Mouse (Mus musculus): ENCODE results near the gene Dcxr. TPM values are rescaled to one million over a fixed set of nuclear protein-coding genes. Genes with fewer than 3 reads are reported as not detected.
"Not testable (repeated sequence)": the region's sequence is repeated elsewhere in the genome, so short reads cannot be mapped to it uniquely, and the experiment has no call there.

Dcxr gene
- 8.6 and 11.8 TPM in 2 replicates for polyA plus RNA-seq (2012; rRNA removed)

DNA sequence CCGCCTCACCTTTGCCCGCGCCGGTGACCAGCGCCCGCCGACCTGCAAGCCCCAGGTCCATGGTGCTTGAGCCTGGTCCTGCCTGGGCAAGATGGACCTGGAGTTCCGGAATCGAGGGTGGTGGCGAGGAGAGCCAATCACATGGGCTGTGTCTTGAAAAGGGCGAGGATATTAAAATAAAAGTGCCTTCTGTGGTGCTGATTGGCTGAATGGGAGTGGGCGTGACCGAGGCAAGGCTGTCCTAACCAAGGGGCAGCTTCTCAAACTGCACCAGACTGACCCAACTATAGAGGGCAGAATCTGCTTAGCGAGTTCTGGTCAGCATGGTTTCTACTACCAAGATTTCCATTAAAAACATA lies at the start of gene Dcxr:
Gene Dcxr, minus strand, starts transcription at position 113 of the 359 bp plus-strand sequence.
- DNase-seq (ENCODE audit: low read depth), result peak; percentile 89
- no peak for TF ChIP-seq POLR2A (IDR thresholded peaks at IDR 0.05; ENCODE audit: borderline replicate concordance, extremely low read depth, insufficient read depth, insufficient read length, poor library complexity, severe bottlenecking)
- peak; percentile 24; the same call in 1 of the 2 replicates for TF ChIP-seq CTCF (IDR thresholded peaks at IDR 0.05; ENCODE audit: borderline replicate concordance, extremely low read depth, insufficient read depth, insufficient read length)

DNA sequence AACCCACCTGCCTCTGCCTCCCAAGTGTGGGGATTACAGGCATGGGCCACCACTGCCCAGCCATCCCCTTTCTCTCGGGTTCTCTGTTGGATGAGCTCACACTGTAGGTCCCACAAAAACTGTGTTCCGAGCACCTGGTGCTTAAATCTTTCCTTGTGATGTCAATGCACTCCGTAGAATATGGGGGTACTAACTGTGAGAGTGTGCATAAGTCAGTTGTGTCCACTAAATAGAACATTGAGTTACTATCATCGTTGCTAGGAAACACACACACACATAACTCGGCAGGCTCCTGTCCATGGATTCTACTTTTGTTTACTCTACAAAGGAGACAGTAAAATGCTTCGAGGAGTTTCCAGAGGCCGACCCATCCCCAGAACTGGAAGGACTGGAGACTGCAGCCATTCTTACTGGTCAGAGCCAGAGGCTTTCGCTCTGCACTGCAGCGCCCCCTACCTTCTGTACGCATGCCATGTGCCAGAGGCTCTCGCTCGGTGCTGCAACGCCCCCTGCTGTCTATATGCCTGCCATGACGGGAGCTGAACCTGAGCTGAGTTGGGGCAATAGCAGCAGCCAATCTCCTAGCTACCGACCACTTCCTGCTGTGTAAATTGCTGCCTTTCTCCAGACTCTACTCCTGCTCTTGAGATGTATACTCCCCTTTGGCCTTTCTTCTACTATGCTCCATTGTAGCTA lies 48.8 kb upstream of the Dcxr start:
- TF ChIP-seq CTCF (IDR thresholded peaks at IDR 0.05; ENCODE audit: borderline replicate concordance, extremely low read depth, insufficient read depth, insufficient read length) (peak; percentile 100), POLR2A (IDR thresholded peaks at IDR 0.05; ENCODE audit: borderline replicate concordance, extremely low read depth, insufficient read depth, insufficient read length, poor library complexity, severe bottlenecking) (no peak)
- DNase-seq (ENCODE audit: low read depth), result peak; percentile 94

DNA sequence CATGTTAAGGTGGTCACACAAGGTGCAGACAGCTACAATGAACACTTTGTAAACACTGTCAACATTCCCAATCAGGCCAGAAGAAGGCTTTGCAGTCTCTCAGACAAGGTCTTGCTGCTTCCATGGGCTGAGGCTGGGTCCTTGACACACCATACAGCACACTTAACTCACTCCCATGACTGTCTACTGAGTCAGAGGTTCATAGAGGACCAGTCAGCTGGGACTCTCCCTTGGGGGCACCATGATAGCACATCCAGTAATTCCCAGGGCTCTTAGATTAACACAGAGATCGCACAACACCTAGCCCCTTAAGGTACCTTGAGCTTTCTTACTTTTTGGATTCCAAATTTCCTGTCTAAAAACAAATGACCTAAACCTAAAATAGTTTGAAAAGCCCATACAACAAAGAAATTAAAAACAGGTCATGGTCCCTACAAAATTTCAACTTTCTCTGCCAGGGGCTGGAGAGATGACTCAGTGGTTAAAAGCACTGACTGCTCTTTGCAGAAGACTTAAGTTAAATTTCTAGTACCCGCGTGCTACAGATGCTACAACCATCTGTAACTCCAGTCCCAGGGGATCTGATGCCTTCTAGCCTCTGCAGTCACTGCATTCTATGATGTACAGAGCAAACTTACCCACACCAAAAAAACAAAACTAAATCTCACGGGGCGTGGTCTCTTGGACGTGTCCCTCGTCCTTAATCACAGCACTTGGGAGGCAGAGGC lies 46.5 kb upstream of the Dcxr start:
- no peak for DNase-seq (ENCODE audit: low read depth)
- no peak for TF ChIP-seq POLR2A (IDR thresholded peaks at IDR 0.05; ENCODE audit: borderline replicate concordance, extremely low read depth, insufficient read depth, insufficient read length, poor library complexity, severe bottlenecking)
- TF ChIP-seq CTCF (IDR thresholded peaks at IDR 0.05; ENCODE audit: borderline replicate concordance, extremely low read depth, insufficient read depth, insufficient read length), result no peak

DNA sequence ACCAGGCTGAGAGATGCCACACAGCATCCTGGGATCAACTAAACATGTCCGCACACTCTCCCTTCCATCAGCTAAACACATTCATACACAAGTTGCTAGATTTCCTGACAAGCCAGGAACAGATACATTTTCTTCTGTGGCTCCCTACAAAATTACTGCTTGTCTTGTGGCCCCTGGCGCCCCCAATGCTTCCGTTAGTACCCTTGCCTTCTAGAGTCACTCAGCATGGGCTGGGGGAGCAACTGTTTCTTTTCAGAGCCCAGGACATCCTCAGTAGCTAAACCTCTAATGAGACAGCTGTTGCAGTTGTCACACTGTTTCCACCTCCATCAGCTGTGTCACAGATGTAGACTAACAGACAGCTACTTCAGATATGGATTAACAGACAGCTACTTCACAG lies 45.7 kb upstream of the Dcxr start:
- no peak for TF ChIP-seq CTCF (IDR thresholded peaks at IDR 0.05; ENCODE audit: borderline replicate concordance, extremely low read depth, insufficient read depth, insufficient read length)
- no peak for TF ChIP-seq POLR2A (IDR thresholded peaks at IDR 0.05; ENCODE audit: borderline replicate concordance, extremely low read depth, insufficient read depth, insufficient read length, poor library complexity, severe bottlenecking)
- DNase-seq (ENCODE audit: low read depth), result no peak

DNA sequence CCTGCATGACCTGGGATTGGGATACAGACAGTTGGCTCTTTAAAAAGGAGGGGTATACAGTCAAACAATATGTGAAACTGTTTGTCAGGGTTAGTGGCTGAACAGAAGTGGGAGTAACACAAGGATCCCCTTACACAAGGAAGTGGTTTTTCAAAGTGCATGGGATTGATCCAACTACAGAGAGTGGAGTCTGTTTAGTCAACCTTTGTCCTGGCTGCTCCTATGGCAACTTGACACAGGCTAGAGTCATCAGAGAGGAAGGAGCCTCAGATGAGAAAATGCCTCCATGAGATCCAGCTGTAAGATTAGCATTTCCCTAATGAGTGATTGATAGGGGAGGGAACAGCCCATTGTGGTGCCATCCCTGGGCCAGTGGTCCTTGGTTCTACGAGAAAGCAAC lies 41.1 kb upstream of the Dcxr start:
- no peak for DNase-seq (ENCODE audit: low read depth)
- no peak for TF ChIP-seq CTCF (IDR thresholded peaks at IDR 0.05; ENCODE audit: borderline replicate concordance, extremely low read depth, insufficient read depth, insufficient read length)

DNA sequence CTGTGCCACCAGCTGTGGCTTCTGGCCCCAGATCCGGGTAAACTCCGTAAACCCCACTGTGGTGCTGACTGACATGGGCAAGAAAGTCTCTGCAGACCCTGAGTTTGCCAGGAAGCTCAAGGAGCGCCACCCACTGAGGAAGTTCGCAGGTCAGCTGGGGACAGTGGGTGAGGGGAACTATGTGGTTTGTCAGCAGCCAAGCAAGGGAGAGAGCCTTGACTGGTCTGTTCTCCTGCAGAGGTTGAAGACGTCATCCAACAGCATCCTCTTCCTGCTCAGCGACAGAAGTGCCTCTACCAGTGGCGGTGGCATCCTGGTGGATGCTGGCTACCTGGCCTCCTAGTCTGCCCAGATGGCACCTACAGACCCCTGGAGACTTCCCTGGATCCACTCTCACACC lies 39.9 kb upstream of the Dcxr start:
- not testable (repeated sequence) for DNase-seq (ENCODE audit: low read depth)

DNA sequence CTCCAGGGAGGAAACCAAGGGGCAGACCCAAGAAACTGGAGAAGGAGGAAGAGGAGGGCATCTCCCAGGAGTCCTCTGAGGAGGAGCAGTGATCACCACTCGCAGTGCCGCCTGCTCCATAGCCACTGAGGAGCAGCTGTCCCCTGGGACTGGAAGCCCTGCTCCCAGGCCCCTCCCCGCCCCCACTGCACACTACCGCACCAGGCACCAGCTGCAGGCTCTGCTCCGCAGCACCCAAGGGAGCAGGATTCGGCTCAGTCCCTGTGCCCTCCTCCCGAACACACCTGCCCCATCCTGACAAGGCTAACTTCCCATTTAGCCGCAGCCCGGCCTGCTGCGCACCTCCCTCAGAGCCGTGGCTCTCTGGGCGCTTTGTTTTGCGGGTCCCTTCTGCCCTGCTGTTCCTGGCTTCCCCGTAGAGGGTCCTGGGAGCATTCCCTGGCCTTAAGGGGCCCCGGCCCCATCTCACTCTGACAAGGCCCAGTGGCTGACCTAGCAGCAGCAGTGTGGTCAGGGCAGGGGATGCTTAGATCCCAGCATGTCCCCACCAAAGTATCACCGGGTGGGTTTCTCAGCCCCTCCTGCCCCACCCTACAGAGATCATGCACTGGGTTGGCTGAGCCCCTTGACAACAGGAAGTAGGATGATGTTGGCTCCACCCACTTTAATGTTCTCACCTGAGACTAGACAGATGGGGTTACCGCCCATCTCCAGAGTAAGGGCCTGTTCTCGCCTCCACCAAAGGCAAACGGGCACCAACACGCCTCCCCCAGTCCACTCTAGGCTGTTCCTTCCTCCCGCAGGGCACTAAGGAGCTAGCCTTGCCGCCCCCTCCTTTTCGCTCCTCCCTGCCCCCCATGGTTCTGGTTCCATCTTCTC lies 36.3 kb upstream of the Dcxr start:
- not testable (repeated sequence) for DNase-seq (ENCODE audit: low read depth)

DNA sequence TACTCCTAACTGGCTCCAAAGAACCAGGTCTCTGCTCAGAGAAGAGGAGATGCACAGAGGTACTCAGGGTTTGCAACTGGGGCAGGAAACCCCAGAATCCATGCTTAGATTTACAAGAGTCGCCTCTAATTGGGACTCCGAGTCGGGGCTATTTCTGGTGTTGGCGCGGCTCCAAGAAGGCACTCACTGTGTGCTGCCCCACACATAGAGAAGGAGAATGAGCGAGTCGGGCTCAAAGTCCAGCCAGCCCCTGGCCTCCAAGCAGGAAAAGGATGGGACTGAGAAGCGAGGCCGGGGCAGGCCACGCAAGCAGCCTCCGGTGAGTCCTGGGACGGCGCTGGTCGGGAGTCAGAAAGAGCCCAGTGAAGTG lies 35.6 kb upstream of the Dcxr start, which contains the start of gene Hmga1b:
Gene Hmga1b, plus strand, starts transcription at position 123 of the 370 bp plus-strand sequence.
- peak; percentile 6 for DNase-seq (ENCODE audit: low read depth)

DNA sequence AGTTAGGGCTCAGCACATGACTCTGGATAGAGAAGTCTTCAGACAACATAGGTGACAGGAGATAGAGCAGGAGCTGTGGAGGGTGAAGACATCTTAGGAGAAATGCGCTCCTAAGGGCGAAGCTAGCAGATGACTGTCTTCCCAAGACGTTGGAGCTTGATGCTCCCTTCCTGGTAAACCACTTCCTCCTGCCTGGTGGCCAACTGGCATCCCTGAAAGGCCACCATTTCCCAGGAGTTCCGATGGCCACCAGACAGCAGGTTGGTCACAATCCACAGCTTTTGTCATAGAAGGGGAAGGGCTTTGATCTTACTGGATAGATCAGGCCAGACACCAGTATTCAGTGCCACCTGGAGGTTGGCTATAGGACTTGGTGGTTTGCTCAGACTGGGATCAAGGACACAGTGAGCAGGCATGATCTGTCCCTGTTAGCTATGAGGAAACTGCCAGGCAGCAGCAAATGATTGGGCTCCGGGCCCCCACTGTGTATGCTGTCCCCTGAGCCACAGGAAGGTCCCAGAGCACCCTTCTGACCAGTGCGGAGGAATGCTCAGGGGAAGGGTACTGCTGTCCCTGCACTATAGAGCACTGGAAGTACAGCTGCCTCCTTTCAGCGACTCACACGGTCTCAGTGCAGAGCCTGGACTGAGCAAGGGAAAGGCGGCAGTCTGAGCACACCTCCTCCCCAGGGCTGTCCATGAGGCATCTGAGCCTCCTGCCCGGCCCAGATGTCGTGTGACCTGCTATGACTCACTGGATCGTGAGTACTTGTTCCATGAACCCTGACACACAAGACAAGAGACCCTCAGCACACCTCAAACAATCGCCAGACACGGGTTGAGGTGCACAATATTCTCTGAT lies 35.0 kb upstream of the Dcxr start:
- TF ChIP-seq POLR2A (IDR thresholded peaks at IDR 0.05; ENCODE audit: borderline replicate concordance, extremely low read depth, insufficient read depth, insufficient read length, poor library complexity, severe bottlenecking), result no peak
- no peak for TF ChIP-seq CTCF (IDR thresholded peaks at IDR 0.05; ENCODE audit: borderline replicate concordance, extremely low read depth, insufficient read depth, insufficient read length)
- DNase-seq (ENCODE audit: low read depth), result no peak

DNA sequence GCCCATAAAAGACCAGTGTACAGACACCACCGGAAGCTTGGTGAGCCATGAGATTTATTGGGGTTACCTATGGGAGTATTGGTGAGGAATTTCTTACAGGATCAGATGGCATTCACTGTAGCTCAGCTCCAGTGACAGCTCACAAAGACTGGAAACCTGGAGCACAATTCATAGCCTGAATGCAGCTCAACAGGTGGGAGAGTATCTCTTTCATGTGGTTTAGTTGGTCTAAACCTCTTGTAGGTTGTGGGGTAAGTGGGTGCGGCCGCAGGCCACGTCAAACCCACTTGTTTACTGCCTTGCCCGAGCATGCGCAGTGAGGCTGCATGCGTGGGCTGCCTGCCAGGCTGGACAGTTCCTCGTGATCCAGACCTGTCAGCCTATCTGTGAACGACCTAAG lies 33.2 kb upstream of the Dcxr start:
- no peak for TF ChIP-seq POLR2A (IDR thresholded peaks at IDR 0.05; ENCODE audit: borderline replicate concordance, extremely low read depth, insufficient read depth, insufficient read length, poor library complexity, severe bottlenecking)
- no peak for TF ChIP-seq CTCF (IDR thresholded peaks at IDR 0.05; ENCODE audit: borderline replicate concordance, extremely low read depth, insufficient read depth, insufficient read length)
- no peak for DNase-seq (ENCODE audit: low read depth)

DNA sequence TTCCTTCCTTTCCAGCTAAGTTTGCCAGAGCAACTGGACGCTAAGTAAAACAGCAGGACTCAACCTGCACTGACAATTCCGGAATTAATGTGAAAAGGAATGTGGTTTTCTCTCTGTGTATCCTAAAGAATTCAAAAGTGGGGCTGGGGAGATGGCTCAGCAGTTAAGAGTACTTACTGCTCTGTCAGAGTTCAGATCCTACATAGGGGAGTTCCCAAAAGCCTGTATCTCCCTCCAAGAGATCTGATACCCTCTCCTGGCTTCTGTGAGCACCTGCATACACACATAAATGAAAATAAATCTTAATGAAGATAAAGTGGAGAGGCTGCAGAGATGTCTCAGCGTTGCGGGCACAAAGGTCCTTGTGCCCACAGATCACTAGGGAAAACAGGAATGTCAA lies 24.5 kb upstream of the Dcxr start:
- DNase-seq (ENCODE audit: low read depth), result no peak
- TF ChIP-seq POLR2A (IDR thresholded peaks at IDR 0.05; ENCODE audit: borderline replicate concordance, extremely low read depth, insufficient read depth, insufficient read length, poor library complexity, severe bottlenecking), result no peak
- TF ChIP-seq CTCF (IDR thresholded peaks at IDR 0.05; ENCODE audit: borderline replicate concordance, extremely low read depth, insufficient read depth, insufficient read length), result no peak

Data from brain, embryonic 14.5 days (tissue).